Mouse (Mus musculus): ENCODE results near the gene Olfr902.
"Not testable (repeated sequence)": the region's sequence is repeated elsewhere in the genome, so short reads cannot be mapped to it uniquely, and the experiment has no call there.

Olfr902 gene

GRCm38 (mm10) chr9:38447352-38447751 lies at the start of gene Olfr902:
Gene Olfr902, plus strand, starts transcription at chr9:38447652.
- DNase-seq (ENCODE audit: low spot score) = no peak

DNA sequence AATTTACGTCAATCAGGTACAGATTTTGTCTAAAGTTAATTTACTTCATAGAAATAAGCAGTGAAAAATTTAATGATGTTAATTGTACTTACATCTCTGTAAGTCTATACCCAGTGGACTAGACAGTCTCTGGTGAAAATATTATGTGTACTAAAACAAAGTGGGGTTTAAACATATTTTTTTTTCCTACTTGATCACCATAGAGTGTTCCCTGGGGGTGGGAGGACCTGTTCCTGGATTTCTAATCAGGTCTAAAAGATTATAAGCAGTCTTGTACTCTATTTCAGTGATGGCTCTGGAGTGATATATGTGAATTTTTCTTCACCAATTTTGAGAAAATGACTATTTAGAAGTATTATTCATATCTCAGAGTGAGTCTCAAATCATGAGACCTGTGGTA lies 46.1 kb upstream of the Olfr902 start, which contains the start of gene Olfr147:
Gene Olfr147 (plus strand): TSS at position 301 of the 400 bp plus-strand sequence.
- no peak for DNase-seq (ENCODE audit: low spot score)

DNA sequence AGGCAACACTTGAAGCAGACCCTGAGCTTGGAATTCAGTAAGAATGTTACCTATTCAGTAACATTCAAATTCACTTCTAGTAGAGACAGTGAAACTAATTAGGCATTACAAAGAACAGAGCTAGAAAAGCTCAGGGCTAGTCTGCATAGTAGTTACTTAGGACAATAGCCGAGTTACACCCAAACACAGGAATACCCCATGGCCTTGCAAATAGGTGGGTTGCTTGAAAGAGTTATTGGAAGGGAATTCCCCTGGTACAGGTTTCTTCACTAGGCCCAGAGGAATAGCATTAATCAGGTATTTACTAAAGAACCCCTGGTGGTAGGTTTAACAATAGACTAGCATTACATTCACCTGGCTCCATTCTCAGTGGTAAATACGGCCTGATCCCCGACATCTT lies 40.0 kb upstream of the Olfr902 start:
- DNase-seq (ENCODE audit: low spot score) = not testable (repeated sequence)

GRCm38 (mm10) chr9:38413502-38413901 lies 34.0 kb upstream of the Olfr902 start:
- DNase-seq (ENCODE audit: low spot score) = not testable (repeated sequence)

GRCm38 (mm10) chr9:38423801-38424200 lies 23.7 kb upstream of the Olfr902 start:
- no peak for DNase-seq (ENCODE audit: low spot score)

GRCm38 (mm10) chr9:38427026-38427425 lies 20.4 kb upstream of the Olfr902 start:
- no peak for DNase-seq (ENCODE audit: low spot score)

GRCm38 (mm10) chr9:38429155-38429554 lies 18.3 kb upstream of the Olfr902 start, which contains the start of gene Olfr901:
Gene Olfr901, plus strand, starts transcription at chr9:38429455.
- no peak for DNase-seq (ENCODE audit: low spot score)

- no peak for DNase-seq (ENCODE audit: low spot score)
Observed at GRCm38 (mm10) chr9:38462844-38463243, 15.4 kb downstream of the Olfr902 start, which contains the start of gene Olfr904. Gene Olfr904, plus strand, starts transcription at chr9:38463144.

- DNase-seq (ENCODE audit: low spot score) = no peak
Observed at GRCm38 (mm10) chr9:38470807-38471206, 23.4 kb downstream of the Olfr902 start, which contains the start of gene Olfr905. Gene Olfr905, plus strand, starts transcription at chr9:38471107.

- DNase-seq (ENCODE audit: low spot score) = no peak
Observed at GRCm38 (mm10) chr9:38486785-38487184, 39.3 kb downstream of the Olfr902 start, which contains the start of gene Olfr906. Gene Olfr906, plus strand, starts transcription at chr9:38487085.

DNA sequence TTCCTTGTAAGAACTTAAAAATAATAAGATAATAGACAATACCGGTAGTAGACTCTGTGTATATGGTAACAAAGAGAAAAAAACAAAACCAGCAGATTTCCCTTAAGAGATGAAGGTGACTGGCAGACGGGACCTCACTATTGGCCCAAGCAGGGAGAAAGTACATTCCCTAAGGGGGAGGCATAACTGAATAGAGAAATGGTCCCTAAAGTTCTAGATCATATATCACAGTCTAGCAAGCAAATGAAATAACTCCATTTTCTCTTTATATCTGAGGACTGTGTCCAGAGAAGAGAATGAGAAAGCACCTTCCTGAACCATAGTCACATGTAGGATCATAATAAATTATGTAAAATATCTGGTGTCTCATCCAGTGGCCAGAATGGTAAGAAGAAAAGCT lies 48.0 kb downstream of the Olfr902 start, which contains the start of gene Olfr907:
Gene Olfr907 (plus strand): TSS at position 301 of the 400 bp plus-strand sequence.
- DNase-seq (ENCODE audit: low spot score) = no peak
